Mouse (Mus musculus): ENCODE data around the gene Spdef.

Spdef gene

DNA sequence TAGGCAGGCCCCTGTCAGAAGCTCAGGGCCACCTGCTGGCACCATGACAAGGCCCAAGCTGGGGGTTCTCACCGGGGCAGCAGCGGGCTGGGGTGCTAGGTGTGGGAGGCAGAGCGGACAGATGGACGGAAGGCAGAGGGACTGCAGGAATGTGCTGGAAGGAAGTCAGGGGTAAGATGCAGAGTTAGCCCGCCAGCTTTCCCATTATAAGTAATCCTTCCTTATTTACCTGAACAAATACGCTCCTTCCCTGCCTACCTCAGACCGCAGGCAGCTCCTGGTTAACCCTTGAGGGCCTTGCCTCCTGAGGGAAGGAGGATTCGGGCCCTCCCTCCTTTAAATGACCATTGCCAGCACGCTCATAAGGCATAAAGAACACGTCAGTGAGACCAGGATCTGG lies at the start of gene Spdef:
Gene Spdef (minus strand): TSS at position 186 of the 400 bp plus-strand sequence.
- ATAC-seq (ENCODE audit: low TSS enrichment), result no peak

DNA sequence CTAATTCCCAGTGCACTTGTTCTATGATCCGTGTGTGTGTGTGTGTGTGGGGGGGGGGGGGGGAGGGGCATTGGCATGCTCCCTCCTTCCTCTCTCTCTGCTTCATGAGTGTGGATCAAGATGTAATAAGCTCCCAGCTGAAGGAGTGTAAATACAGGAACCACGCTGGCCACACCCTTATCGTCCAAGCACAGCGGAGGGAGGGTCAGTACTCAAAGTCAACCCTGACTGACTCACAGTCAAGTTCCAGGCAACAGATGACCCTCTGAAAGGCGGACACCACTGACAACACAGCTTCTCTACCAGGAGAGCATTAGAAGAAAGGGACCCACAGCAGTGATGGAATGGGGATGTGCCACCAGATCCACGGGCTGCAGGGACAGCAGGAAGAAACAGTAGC lies 49.1 kb upstream of the Spdef start:
- no peak for ATAC-seq (ENCODE audit: low TSS enrichment)

DNA sequence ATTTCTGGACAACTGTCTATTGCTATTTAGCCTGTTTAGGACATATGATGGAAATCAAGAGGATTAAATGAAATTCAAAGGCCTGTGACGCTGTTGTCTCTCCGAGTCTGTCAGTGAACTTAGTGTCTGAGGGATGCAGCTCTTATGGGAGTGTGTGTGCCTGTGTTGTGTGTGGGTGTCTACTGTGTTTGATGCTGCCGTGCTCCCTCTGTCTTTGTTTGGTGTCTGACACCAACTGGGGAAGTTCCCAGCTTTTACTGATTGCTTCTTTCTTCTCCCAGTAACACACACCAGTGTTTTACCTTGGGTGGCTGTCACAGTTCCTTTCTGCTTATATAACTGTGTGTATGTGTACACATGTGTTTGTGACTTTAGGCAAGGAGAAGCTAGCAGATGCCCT lies 45.4 kb upstream of the Spdef start:
- 0 out of 2 replicates have a peak, but pooled peaks have one; percentile 29 for ATAC-seq (ENCODE audit: low TSS enrichment)

DNA sequence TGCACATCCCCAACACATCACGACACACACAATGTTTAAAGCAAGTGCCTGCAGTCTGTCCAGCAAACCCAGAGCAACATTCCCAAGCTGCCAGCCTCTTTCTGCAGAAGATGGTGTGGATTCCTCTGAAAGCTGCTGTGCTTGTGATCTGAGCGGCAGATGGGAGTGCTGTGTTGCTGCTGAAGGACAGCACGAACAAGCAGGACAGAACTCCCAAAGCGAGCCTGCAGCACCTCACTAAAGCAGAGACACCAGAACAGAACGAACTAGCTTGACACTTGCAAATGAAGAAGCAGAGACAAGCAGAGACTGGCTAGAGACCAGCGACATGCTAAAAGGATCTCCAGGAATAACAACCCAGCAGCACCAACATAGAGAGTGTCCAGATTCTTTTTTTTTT lies 42.9 kb upstream of the Spdef start:
- ATAC-seq (ENCODE audit: low TSS enrichment), result peak; percentile 60

DNA sequence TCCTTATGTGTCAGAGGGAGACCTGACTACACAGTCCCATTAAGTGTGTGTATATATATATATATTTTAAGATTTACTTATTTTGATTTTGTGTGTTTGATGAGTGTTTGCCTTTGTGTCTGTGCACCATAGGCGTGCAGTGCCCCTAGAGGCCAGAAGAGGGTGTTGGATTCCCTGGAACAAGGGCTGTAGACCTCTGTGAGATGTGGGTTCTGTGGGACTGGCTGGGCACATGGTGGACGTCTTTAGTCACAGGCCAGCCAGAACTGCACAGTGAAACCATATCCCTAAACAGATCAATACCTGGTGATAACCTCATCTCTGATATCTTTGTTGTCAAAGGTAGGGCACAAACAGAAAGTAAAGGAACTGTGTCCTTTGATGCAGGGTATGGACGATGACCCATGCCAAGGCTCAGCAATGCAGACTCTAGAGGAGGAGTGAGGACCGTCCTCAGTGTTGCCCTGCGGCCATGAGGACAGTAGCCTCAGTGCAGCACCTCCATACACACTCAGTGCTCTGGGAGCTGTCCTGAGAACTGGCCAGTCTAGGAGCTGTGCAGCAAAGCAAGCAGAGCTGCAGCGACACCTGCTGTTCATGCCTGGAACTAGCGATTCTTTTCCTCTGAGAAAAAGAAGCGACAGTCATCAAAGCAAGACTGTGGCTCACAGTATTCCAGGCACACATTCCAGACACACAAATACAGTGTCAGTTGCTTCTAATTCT lies 40.2 kb upstream of the Spdef start:
- peak; percentile 28 for ATAC-seq (ENCODE audit: low TSS enrichment)

DNA sequence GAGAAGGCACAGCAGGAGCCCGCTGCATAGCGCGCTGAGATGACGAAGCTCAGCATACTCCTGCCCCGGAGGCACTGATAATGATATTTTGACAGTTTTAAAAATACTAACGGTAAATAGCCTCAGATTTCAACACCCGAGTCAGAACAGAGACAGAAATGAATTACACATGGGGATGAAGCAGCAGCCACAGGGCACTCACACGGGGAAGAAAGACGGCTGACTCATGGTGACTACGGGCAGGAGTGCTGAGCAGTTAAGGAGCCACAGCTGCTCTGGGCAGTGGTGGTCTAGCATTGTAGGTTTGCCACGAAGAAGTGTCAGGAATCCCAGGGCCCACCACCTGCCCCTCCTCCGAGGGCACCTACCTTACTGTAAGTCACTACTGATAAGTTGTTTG lies 38.8 kb upstream of the Spdef start:
- no peak for ATAC-seq (ENCODE audit: low TSS enrichment)

DNA sequence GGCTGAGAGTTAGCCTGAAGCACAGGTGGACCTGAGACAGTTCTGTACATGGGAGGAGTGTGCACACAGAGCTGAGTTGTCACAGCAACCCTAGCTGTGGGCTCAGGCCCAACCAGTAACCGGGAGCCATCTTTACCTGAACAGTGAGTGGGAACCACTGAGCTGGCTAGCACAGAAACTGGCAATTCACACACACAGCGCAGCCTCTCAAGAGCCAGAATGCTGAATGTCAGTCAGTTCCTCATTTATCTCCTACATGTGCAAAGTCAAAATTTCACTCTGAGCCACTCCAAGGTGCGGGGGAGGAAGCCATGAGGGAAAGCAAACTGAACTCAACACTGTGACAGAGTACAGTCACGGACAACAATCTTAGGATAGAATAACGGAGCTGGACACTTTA lies 38.4 kb upstream of the Spdef start:
- ATAC-seq (ENCODE audit: low TSS enrichment), result peak; percentile 53

DNA sequence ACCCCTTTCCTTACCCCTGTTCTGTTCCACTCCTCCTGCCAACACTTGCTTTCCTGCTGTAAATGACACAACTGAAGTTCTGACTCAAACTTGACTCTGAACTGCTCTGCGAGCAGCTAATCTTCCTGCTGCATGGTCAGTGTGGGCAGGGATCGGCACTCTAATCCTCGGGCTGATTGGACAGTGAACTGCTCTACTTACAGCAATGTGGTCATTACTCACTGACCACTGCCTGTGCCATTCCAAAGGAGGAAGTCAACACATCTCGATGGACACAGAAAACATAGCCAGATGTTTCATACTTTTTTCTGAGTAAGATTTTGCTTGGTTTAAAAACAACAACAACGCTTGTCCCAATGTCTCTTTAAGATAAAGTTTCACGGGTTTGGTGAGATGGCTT lies 36.3 kb upstream of the Spdef start:
- no peak for ATAC-seq (ENCODE audit: low TSS enrichment)

DNA sequence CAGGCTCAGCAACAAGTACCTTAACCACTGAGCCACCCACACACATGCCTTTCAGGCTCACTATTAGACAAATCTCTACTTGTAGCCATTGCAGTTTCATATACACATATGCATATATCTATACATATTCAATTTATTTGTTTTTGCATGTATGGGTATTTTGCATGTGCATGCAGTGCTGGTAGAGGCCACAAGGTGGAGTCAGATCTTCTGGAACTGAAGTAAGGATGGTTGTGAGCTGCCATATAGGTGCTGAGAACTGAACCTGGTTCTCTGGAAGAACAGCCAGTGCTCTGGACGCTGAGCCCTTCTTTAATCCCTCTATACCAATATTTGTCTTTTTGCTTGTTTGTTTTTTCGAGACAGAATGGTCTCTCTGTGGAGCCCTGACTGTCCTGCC lies 35.7 kb upstream of the Spdef start:
- no peak for ATAC-seq (ENCODE audit: low TSS enrichment)

DNA sequence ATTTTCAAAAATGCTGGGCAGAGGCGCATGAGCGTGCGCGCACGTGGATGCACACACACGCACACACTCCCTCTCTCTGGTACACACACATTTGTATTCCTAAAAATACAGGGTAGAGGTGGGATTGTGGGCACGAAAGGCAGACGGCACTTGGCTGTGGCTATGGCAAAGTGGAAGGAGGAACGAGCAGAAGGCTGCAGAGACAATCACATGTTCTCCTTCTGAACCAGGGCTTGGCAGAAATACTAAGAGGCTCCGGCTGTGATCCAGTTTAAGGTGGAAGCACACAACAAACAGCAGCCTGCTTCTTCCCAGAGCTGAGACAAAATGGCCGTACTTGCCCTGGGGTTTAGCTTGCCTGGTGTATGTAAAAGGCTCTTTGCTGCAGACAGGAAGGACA lies 34.1 kb upstream of the Spdef start:
- peak; percentile 42 for ATAC-seq (ENCODE audit: low TSS enrichment)

DNA sequence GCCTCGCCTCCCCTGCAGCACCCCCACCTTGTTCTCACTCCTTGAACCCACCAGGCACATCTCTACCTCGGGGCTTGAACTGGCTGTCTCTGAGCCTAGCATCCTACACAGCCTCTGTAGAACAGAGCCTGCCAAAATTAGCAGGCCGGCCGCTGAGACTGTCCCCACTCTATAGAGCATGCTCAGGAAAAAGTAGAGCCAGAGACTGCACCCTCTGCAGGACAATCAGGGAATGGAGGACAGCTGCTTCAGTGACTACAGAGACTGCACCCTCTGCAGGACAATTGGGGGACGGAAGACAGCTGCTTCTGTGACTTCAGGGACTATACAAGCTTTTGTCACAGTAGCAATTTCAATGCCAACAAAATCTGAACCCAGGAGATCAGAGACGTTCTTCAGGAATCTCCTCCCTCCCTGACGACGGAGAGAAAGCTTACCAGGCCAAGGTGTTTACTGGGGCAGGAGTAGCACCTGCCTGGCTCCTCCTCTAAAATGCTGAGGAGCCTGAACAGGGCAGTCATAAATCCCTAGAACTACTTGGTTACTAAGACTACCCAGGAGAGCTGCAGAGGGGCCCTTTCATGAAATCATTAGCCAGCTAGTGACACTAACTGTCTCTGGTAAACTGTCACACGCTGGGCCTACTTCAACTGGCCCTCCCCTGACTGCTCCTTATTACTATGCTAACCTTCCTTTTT lies 33.0 kb upstream of the Spdef start:
- peak; percentile 84 for ATAC-seq (ENCODE audit: low TSS enrichment)

DNA sequence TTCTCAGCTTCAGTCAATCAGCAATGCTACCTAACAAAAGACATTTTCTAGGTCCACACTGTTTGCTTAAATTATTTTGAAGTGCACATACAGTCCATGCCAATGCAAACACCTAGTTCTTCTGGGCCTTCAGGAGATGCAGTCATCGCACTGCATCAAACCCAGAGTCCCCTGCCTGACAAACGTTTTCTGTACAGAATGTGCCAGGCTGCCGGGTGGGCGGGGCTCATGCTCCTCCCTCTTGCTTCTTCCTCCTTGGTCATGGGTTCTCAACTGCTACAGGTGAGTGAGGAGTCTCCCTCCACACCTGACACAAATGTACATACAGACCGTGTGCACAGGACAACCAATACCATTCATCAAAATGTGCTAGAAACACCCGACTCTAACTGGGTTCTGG lies 31.4 kb upstream of the Spdef start:
- ATAC-seq (ENCODE audit: low TSS enrichment), result no peak

DNA sequence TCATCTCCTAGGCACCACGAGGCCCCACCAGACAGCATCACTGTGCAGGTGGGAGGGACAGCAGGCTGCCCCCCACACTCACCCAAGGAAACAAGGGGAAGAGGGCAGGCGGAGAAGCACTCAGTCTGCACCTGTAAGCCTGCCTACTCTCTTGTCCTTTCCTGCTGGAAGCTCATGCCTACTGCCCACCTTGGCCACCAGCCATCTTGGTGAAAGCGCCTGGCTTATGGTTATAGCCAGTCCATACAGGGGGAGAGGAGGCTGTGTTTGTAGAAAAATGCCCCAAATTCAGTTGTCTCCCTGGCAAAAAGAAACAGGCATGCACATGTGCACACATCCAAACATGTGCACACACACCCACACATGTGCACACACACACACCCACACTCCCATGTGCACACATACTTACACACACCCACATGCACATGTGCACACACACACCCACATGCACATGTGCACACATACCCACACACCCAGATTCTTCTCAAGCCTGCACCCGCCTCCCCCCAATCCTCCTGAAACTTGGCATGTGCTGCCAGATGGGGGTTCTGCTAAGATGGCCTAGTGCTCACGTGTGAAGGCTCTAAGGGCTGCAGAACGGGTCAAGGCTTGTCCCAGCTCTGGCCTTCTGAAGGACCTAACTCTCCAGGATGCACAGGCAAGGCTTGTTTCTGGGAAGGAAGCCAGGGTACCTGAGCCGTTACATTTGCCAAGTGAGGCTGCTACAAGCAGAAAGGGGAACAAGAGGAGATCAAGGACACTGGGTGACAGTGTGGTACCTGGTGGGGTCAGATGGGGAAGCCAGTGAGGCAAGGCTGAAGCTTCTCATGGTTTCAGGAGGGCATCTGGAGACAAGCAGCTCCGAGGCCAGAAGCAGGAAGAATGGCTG lies 22.8 kb upstream of the Spdef start:
- no peak for ATAC-seq (ENCODE audit: low TSS enrichment)

DNA sequence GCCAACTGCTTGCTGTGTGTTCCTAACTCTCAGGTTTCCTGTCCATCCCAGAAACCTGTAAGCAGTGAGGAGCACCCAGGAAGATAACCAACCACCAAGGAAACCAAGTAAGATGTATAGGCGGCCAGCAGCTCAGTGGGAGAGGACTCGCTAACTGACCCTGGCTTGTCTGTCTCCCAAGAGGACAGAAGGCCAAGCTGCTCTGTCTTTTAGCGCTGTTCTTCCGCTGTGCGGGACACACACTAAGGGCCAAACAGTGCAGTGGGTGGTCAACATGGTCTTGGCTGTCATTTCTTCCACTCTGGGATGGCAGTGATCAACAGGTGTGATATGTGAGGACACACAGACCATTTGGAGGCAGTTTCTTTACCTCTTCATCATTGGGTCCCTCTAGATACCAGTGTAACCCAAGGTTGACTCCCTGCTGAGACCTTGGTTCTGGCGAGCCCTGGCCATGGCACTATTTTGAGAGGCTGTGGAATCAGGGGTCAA lies 21.7 kb upstream of the Spdef start:
- no peak for ATAC-seq (ENCODE audit: low TSS enrichment)

DNA sequence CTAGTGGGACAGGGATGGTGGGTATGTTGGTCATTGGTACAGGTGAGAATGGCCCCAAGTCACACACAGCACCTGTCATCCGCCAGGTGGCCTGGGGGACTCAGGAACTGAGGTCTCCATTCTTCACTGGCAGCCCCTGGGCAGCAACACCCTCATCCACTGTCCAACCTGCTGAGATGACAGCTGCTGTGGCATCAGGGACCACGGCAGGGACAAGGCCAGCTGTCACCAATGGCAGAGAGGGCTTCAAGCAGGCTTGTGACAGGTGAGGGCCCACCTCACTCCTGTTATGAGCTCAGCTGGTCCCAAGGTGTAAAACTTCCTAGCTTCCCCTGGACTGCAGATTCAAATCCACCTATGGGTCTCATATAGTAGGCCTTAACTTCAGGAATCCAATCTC lies 19.4 kb upstream of the Spdef start:
- no peak for ATAC-seq (ENCODE audit: low TSS enrichment)

DNA sequence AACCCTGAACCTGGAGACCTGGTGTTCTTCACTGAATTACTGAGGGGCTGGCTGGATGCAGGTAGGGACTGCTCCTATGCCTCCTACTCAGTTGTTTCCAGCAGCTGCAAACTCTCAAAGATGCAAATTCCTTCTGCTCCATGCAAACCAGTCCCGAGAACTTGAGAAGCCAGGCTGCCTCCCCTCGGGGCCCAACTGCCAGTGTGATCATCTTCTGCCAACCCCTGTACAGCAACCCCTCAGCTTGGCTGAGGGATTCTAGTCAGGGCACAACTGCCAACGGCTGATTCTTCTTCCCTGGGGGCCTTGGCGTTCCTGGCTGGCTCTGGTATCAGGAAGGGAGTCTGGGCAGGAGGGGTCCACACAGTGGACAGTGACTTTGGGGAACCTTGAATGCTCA lies 17.7 kb upstream of the Spdef start:
- ATAC-seq (ENCODE audit: low TSS enrichment), result no peak

DNA sequence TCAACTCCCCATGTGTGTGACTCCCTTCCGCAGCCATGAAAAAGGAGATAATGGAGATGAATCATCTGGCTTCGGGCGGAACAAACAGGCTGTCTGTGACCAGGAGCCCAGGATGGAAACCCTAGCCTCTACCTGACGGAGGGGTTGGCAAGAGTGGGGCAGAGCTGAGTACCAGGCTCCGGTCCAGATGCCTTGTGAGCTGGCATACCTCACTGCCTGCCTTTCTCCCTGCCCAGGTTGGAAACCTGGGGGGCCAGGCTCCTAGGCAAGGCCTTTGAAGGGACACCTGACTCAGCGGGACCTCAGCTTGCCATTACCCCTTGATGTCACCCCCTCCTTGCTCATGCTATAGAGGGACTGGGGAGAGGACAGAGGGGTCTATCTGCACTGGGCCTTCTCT lies 12.2 kb upstream of the Spdef start:
- ATAC-seq (ENCODE audit: low TSS enrichment), result no peak

DNA sequence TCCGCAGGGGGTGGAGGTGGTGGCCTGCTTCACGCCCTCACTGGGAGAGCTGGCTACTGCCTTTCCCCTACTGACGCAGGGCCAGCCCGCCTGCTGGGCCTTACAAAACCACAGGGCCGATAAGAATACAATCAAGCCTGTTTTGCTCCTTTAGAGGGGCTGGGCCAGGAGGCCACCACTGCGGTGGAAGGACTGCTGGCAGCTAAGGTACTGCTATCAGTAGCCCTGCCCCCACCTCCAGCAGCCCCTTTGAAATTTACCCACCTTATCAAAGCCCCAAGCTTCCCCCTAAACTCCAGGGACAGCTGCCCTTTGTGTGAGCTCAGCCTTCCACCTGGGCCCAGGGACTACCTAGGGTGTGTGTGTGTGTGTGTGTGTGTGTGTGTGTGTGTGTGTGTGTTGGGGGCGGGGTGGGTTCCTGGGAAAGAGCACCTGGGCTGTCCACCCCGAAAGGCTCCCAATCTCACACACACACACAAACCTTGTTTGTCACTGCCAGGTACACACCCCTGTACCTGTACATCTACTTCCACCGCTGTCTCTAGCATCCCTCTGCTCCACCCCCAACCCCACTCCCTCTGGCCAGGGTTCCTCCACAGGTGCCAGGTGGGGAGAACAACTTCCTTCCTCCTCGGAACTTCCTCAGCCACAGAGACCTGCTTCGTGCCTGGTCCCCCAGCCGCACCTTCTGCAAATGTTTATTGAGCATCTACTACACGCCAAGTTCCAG lies 5.8 kb upstream of the Spdef start:
- ATAC-seq (ENCODE audit: low TSS enrichment), result no peak

DNA sequence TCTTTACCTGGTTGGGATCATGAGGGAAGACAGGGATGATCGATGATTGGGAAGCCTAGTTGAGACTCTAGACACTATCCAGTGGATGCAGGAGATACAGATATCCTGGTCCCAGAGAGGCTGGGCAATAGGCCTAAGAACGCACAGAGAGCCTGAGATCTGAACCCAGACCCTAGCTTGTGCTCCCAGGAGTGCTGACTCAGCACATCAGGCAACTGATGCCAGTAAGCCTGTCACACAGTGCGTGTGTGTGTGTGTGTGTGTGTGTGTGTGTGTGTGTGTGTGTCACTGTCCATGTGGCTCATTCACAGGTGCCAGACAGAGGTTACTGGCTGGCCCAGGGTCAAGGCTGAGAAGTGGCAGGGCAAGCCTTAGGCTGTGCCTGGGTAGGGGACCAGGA lies 3.9 kb upstream of the Spdef start:
- no peak for ATAC-seq (ENCODE audit: low TSS enrichment)

DNA sequence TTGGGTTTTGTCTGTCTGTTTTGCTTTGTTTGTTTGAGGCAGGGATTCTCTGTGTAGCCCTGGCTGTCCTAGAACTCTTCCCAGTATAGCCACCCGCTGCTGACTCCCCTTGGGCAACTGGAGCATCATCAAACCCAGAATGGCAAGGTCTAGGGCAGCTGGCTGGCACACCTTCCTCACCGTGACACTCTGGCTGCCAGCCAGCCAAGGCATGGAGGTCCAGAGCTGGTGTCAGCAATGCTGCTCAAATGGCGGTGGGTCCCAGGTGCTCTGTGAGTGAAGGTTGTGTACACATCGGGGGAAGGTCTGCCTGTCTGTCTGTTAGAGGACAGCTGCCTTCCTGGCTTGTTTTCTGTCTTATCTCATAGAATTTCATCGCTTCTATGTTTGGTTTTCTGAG lies 3.4 kb upstream of the Spdef start:
- no peak for ATAC-seq (ENCODE audit: low TSS enrichment)

DNA sequence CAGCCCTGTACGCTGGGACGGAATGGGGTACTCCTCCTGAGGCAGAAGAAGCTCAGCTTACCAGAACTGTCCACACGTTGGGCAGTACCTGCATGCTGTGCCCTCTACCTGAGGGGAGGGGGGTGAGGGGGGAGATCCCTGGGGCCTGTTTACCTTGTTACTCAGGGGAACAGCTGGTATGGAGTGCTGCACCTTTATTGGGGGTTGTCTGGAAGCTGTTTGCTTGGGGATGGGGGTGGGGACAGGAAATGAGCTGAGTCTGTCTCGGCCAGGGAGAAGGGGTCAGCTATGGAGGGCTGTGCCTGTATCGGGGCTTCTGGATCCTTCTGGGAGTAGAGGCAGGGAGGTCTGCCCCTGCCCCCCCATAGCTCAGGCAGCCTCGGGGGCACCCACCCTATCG lies 2.2 kb downstream of the Spdef start:
- no peak for ATAC-seq (ENCODE audit: low TSS enrichment)

DNA sequence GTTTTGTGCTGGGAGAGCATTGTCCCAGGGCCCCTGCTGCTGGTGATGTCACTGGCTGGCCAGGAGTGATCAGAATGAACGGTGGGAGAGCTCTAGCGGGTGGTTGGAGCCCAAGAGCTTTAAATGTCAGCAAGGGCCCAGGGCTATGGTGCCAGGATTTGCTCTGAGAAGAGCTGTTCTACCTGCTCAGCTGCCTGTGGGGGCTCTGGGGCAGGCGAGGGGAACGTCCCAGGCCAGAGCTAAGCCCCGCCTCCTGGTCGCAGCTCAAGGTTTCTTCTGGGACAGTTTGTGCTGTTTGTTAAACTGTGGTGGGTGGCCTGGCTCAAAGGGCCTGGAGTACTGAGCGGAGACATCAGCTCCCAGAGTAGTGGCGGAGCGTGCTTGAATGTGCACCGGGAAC lies 3.3 kb downstream of the Spdef start:
- peak; percentile 31; the same call in 1 of the 2 replicates for ATAC-seq (ENCODE audit: low TSS enrichment)

Data from frontal cortex, adult (tissue).